Mouse (Mus musculus) heart, postnatal 14 days (tissue): ENCODE data around the gene Uaca. TPM values are rescaled to one million over a fixed set of nuclear protein-coding genes. Genes with fewer than 3 reads are reported as not detected.
A peak's percentile ranks its signal among the peaks of the same experiment; 100 is the strongest.

ENCODE experiments used
- DNase-seq, 2 experiments: peaks; one replicate each; pipeline ENCODE4 v3.0.0; 2021 to 2022
- intact Hi-C: fragments of 180-260 bp; cut with DNase I; formaldehyde crosslinking; loops from one replicate; pipeline ENCODE4 v1.15.1; 2025
- total RNA-seq, 2 experiments: library from RNA; stranded (reverse); gene quantifications; 2 replicates each; pipeline ENCODE4 v1.2.3; 2021

The Uaca gene
- total RNA-seq, 2 experiments from 2014 or later, result 40.9 to 42.7 TPM

DNA sequence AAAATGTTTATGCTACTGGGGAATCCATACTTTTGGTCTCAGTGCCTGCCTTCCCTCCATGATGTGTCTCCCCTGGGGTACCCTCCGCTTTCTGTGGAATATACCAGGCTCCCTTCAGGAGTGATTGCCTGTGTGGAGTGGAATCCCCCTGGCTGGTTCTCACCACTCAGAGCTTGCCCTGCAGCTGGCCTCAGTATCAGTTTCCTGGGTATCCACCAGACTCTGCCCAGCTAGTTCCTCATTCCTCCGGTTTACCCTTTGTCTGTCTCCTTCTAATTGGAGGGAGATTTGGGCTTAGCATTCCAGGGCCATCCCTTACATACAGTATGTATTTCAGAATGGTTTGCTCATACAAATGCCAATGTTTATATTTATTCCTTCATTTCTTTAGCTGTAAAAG, 33.9 kb downstream of the Uaca start:
- DNase-seq, result no peak
- intact Hi-C loops, result no loop called here

DNA sequence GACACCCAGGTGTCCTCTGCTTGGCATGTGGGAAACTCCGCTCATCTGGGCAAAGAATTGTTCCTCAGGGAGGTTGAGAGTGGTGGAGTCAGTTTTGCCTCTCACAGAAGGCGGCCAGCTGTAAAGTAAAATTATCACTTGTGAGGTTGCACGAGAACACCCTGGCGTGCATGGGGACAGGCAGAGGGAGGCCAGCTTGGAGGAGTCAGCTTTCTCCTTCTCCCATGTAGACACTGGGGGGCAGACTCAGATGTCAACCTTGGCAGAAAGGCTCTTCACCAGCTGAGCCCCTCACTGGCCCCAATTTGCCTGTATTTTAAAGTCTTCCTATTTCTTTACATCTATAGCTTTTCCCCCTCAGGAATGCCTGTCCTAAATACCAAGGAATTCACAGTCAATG, 35.3 kb downstream of the Uaca start:
- intact Hi-C loops, result no loop called here
- no peak for DNase-seq

DNA sequence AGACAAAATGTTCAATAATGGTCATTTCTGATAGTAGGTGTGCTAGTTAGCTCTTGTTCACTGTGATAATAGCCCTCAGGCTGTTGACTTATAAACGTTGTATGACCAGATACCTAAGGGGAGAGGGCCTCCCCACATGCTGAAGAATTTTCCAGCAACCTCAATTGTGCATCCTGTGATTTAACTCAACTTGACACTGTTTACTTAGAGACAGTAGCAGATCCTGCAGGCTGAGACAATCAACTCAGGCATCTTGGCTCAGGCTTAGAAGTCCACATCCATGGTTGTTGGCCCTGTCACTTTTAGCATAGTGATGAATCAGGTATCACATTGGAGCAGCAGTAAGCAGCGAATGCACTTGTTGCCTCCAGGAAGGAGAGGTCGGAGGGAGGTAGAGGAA, 35.7 kb downstream of the Uaca start:
- no peak for DNase-seq
- intact Hi-C loops, result no loop called here

DNA sequence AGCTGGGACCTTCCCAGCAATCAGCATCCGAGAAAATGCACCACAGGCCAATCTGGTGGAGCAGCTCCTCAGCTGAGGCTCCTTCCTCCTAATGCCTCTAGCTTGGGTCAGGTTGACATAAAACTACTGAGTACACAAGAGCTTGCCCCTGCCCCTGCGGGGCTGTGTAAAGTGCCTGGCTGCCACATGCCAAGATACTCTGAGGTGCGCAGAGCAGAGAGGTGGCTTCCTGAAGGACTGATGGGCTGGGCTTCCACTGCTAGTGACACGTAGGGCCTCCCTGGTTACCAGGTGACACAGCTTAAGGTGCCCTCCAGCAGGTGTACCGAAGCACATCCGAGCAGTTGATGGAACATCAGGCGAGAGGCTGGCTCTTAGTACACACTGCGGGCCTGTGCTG, 37.9 kb downstream of the Uaca start:
- no peak for DNase-seq
- intact Hi-C loops, result no loop called here

DNA sequence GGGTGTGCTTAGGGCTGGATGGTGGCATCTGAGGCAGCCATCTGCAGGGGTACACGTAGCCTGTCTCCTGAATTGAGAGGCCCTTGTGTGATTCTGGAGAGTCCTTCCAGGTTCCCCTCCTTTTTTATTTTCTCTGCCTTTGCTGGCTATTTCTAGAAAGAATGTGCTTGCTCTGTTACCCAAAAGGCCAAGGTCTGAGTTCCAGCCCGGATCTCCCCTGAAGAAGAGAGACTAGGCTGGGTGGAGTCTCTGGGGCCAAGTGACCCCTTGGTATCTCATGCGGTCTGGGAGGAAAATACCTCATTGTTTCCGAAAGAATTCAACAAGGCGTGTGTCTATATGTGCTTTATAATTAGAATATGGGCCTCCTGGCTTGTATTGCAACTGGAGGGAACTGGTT, 41.8 kb downstream of the Uaca start:
- no peak for DNase-seq
- intact Hi-C loops, result no loop called here

DNA sequence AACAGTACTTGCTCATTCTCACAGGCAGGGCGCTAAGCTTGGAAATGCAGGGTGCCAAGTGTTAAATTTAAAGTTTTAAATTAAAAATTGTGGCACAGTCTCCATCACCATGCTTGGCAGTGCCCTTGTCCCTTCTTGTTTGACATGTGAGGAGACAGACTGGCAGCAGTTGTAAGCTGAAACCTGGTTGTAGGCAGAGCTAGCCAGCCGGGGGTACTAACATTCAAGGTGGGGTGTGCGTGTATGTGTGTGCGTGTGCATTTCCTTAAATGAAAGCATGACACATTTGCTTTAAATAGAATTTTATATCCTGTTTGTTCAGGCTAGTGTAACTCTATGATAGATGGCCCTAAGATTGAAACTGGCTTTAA, 42.7 kb downstream of the Uaca start:
- DNase-seq, result no peak
- intact Hi-C loops, result no loop called here

DNA sequence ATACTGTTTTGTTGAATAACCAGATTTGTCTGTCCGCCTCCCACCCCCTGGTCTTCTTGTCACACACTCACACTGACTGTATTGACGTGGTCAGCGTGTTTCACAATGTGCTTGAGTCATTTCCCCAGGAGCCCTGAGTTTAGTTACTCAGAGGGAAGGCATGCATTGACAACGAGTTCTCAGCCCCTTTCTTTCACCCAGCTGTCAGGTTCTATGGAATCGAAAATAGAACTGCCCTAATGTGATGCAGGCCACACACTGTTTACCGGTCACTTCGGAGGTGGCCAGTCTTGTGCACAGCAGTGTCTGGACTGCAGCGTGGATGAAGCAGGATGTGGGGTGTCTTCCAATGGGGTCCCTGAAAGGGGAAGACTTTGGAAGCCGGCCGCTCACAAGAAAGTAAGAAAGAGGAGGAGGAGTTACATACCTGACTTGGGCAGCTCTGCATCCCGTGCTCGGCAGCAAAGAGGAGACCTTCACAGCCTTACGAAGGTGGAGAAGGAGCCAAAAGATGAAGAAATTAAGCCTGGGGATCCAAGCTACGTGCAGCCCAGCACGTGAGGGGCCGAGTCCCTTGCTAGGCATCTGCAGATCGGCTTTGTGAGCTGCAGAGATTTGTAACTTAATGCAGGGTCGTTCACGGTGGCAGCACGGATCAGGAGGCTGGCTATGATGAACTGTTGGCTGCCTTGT, 43.3 kb downstream of the Uaca start:
- intact Hi-C loops, result no loop called here

DNA sequence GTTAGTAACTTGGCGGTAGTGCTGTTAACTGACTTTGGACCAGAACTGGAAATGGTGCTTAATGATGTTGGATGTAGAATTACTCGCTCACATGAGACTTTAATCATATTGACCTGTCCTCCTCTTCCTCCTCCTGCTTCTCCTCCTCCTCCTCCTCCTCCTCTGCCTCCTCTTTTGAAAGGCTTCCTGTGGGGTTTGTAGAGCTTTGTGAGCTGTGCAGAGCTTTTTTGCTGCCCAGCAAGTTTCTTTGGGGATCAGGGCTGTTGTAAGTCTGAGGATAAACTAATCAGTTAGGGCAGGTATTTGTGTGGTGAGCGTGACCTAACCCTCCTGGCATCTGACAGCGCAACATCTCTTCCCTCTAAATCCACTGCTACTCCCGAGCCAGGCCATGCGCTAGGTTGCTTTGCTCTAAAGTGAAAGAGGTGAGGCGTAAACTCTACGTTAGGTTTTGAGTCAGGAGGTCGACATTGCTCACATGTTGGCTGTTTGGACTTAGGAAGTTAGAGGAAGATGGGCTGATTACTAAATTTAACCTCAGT, 44.1 kb downstream of the Uaca start:
- intact Hi-C loops, result no loop called here
- DNase-seq, result no peak

More for the DNA sequence above, 43.3 kb downstream of the Uaca start:
- peak; percentile 47 to 48 for DNase-seq

DNA sequence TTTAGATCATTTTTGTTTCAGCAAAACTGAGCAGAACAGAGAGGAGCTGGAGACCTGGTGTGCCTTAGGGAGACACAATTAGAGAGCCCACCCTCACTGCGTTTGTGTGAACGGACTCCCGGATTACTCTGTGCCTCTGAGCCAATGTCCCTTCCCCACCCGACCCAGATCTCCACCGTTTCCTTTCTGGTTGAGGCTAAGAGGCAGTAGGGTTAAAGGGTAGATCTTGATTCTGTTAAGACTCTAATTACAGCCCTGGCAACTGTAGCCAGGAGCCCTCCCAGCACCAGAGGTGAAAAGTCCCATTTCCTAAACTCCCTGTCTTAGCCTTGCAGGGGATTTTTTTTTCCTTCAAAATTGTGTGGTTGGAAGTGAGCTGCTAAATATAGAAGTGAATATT, 47.1 kb downstream of the Uaca start:
- intact Hi-C loops, result no loop called here
- no peak for DNase-seq

DNA sequence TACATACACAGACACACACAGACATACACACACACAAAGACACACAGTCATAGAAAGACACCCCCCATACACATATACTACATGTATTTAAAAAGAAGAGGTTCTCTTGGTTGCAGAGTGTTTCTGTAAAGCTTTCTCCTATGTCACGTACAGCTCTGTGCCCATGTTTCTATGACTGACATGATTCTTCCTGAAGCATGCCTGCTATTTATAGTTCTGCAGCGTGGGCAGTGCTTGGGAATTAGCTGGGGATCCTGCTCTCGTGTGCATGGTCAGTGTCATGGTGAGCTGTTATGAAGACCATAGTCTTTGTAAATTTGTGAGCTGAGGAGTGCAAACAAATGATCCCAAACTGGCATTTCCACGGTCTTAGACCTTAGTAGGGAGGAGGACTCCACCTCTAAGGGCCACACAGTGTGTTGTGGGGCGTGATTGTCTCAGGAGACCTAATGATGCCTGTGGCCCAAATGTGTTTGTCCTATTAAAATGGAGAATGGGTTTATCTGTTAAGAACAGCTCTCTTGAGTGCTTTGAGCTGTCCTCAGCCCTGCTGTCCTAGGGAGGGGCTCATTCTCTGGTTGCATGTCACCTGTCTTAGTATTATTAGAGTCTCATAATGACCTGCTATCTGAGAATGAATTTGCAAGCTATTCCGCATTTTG, 49.2 kb downstream of the Uaca start:
- no peak for DNase-seq
- intact Hi-C loops, result no loop called here

DNA sequence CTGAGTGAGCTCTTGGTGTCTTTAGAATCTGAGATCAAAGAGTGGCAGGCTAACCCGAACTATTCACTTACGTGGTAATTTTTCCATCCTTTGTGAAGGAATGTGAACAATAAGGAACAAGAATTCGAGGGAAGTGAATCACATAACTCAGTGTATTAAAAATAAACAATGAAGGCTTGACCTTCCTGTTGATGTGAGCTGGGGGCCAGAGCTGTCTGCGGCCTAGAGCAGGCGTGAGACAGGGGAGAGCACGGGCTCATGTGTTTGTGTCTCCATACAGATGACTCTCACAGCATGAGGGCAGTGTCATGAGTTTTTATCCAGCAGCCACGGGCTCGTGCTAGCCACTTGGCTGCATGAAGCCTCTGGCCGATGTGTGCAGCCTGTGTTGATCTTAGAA, 54.4 kb downstream of the Uaca start:
- intact Hi-C loops, result no loop called here
- DNase-seq, result no peak

DNA sequence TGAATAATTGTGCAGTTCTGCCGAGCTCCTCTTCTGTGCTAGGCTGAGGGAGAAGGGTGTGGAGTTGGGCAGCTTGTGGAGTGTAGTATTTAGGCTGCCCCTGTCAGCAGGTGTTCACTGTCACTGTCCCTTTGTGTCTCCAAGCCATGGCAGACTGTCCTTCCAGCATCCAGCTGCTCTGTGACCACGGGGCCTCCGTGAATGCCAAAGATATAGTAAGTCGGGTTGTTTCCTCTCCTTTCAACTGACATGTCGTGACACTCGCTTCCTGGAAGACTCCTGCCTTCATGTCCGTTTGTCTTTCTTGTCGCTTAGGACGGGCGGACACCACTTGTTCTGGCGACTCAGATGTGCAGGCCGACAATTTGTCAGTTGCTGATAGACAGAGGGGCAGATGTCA, 55.6 kb downstream of the Uaca start:
- no peak for DNase-seq
- intact Hi-C loops, result no loop called here

DNA sequence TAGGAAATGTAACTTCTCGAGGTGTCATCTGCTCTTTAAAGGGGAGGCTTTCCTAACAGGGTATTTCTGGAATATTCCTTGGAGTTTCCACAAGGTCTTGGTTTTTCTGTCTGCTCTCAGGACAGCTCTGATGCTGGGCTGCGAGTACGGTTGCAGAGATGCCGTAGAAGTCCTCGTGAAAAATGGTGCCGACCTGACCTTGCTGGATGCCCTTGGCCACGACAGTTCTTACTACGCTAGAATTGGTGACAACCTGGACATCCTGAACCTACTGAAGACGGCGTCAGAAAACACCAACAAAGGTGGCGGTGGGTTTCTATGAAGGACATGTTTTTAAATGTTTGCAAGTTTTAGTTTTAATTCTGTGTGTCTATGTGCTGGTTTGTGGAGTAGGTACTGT, 59.9 kb downstream of the Uaca start:
- DNase-seq, result no peak
- intact Hi-C loops, result no loop called here

DNA sequence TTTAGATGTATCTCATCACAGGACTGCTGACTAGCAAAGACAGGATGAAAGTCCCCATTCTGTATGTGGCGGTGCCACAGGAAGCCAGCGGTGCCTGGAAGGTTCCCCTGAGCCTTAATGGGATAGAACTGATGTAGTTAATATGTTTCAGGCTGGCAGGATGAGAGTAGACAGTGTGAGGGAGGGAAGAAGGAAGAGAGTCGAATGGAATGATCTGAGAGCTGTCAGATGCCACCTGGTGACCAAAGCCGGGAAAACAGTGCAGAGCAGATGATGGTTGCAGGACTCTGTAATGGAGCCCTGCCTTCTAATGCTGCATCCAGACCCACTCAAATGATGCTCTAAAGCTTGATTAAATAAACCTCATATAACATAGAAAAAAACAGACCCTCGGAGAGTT, 63.5 kb downstream of the Uaca start:
- peak; percentile 63 to 77 for DNase-seq
- intact Hi-C loops, result loop anchor here (1.0 to 5.0 kb wide), 4 partner anchors 38 to 141 kb away; partner anchors contain the start of gene Uaca

DNA sequence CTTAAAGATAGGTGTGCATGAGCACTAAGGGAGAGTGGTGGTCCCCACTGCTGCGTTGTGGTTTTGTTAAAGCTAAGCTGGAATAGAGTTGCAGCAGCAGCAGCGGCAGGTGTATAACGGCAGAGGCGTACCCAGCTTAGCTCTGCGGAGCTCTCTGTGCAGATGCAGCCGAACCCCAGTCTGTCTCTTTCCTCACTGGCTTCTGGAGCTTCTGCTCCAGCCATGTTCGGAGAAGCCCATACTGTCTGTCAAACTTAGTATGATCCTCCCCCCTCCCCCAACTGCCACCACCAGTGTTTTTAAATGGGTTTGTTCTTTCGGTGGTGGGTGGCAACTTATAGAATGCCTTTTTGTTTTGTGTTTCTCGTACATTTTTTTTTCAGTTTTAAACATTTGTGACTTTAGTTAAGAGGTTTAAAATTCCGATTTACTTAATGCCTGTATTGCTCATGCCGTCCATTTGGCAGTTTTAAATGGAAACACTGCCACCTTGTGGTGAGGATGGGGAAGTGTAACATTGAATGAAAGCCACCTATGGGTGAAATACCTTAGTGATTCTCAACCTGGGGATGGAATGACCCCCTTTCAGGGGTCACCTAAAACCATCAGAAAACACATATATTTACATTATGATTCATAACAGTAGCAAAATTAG, 64.1 kb downstream of the Uaca start:
- intact Hi-C loops, result loop anchor here (1.0 to 5.0 kb wide), 4 partner anchors 38 to 141 kb away; partner anchors contain the start of gene Uaca
- DNase-seq, result peak; percentile 36 to 59

DNA sequence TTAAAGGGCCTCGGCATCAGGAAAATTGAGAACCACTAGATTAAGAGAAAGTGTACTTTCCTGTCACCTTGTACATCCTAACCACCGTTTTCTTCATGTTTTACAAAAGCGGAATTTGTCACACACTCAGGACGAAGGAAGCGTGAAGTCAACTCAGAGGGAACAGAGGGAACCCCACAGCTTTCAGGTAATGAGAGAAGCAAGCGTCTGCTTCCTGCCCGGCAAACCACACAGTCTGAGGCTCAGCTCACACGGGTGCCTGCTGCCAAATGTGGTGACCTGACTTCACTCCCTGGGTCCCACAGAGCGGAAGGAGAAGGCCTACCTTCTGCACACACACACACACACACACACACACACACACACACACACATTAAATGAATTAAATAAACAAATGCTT, 64.7 kb downstream of the Uaca start:
- no peak for DNase-seq
- intact Hi-C loops, result loop anchor here (2.0 to 5.0 kb wide), 2 partner anchors 64 to 142 kb away; partner anchors contain the start of gene Uaca

DNA sequence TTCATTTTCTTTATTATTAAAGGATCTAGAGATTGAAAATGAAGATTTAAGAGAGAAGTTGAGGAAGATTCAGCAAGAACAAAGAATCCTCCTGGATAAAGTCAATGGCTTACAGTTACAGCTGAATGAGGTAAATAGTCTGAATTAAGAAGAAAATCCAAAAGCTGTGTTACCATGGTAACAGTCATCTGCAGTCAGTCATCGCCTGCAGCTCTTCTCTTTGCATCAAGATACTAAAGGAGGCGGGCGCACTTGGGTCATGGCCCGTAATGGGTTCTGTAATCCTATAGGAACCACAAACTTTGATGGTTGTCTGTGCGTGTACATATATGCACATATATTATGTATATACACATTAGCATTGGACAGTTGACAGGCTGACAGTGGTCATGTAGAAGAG, 66.7 kb downstream of the Uaca start:
- DNase-seq, result no peak
- intact Hi-C loops, result no loop called here

DNA sequence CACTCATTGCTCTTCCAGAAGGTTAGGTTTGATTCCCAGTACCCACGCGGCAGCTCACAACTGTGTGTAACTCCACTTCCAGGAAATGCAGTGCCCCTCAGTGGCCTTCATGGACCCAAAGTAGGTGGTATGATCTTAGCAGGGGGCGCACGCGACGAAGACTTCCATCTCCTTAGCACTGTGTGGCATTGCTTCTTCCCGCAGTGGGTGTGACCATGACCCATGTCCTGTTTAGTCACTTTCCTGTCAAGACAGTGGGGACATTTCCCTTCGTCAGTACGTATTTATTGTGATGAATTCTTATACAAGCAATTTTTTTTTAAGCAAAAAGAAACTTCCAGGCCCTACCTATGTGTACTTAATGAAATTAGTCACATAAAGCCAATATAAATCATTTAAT, 70.3 kb downstream of the Uaca start:
- intact Hi-C loops, result no loop called here
- DNase-seq, result no peak

DNA sequence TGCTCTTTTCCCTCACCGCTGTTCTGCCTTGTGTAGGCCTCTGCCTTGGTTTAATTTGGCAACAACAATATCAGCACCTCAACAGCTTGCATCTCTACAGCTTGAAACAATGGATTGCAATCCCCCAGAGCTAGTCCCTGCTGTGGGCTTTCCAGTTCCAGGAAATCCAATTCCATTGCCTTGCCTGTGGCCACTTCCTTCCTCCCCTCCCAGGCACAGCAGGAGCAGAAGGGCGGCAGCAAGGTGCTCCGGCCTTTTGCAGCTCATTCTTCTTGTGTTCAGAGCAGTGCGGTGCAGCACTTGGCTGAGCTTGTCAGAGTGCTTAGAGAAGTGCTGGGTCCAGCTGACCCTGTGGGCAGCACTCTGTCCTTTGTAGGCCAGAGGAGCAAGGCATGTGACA, 71.5 kb downstream of the Uaca start:
- peak; percentile 39 to 47 for DNase-seq
- intact Hi-C loops, result no loop called here

DNA sequence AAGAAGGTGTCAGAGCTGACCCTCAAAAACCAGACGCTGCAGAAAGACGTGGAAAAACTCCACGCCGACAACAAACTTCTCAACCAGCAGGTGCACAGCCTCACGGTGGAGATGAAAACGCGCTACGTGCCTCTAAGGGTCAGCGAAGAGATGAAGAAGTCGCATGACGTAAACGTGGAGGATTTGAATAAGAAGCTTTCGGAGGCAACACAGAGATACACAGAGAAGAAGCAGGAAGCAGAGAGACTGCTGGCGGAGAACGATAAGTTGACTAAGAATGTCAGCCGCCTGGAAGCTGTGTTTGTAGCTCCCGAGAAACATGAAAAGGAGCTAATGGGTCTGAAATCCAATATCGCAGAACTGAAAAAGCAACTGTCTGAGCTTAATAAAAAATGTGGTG, 76.1 kb downstream of the Uaca start:
- intact Hi-C loops, result no loop called here
- no peak for DNase-seq

DNA sequence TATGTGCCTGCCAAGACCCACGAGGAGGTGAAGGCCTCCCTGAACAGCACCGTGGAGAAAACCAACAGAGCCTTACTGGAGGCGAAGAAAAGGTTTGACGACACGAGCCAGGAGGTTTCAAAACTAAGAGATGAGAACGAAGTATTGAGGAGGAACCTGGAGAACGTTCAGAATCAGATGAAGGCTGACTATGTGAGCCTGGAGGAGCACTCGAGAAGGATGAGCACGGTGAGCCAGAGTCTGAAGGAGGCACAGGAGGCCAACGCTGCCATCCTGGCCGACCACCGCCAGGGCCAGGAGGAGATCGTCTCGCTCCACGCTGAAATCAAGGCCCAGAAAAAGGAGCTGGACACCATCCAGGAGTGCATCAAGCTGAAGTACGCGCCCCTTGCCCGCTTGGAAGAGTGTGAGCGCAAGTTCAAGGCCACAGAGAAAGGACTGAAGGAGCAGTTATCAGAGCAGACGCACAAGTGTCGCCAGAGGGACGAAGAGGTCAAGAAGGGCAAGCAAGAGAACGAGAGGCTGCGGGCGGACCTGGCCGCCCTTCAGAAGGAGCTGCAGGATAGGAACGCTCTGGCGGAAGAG, 76.7 kb downstream of the Uaca start:
- intact Hi-C loops, result no loop called here
- DNase-seq, result no peak
